Mouse (Mus musculus): ENCODE results near the gene Srpx2.

DNA sequence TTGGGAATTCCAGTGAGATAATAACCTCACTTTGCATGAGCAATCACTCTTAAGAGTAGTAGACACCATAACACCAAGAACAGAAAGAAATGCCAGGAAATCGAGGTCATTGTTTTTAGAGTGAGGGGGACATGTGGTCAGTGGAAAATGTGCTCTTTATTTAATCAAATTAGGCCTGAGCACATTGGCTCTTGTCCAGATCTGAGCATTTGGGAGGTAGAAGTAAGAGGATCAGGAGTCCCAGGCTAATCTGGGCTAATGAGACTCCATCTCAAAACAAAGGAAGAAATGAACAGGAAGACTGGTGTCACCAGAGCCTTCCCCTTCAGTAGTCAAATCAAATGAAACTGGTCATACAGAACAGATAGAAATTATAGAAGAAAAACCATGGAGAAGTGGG lies 31.3 kb downstream of the Srpx2 start:
- no peak for TF ChIP-seq GATA1 (IDR thresholded peaks at IDR 0.05; ENCODE audit: low read length)
- no peak for TF ChIP-seq TAL1 (IDR thresholded peaks at IDR 0.05; ENCODE audit: low read length)
